In the genomic region with DNA sequence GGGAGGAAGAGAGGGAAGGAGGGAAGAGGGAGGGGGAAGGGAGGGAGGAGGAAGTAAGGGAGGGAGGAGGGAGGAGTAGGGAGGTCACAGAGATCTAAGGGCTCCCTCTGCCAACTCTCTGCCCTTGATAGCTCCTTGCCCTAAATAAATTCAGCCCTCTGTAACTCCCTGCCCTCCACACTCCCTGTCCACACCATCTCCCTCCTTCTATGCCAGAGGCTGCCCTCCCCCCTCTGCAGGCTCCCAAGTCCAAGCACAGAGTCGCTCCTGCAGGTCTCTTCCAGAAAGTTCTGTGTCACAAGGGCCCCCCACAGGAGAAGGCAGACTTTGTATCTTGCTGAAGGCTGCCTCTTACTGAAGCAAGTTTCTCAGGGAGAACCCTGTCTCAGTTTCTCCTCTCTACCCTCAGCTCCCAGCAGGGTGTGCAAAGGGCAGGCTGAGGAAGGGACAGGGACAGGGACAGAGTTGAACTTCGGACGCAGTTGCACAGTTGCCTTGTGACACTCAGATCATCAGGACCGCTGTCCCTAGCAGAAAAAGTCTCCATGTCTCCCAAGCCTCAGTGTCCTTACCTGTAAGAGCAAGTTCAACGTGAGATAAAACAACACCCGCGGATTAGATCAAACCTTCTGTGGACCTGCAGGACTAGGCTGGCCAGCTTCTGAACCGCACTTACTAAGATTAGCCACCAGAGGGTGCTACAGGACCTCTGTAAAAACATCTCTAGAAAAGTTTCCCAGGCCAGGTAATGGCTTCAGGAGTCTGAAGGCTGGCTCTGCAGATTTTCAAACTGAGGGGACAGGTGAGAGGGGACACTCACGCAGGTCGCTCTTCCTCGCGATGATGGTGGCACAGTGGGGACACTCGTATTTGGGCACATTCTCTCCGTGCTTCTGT, we compare ENCODE assay signal across 7 mouse cellular contexts. TPM values are rescaled to one million over a fixed set of nuclear protein-coding genes. Genes with fewer than 3 reads are reported as not detected.
A peak's percentile ranks its signal among the peaks of the same experiment; 100 is the strongest.
DNase-seq lines count a peak whose midpoint lies in the region; ATAC-seq and TF ChIP-seq lines count a peak whose summit lies in the region.

No protein-coding gene starts in this region.

- H3K4me1 ChIP-seq in hindbrain, embryonic 13.5 days (replicated peaks), result 0 out of 2 replicates have a peak, but pooled peaks cover 3% of the 10 kb centered on the region
- no peaks in the 10 kb centered on the region for H3K4me1 ChIP-seq in lung, postnatal 0 days (ENCODE audit: insufficient read depth, low read depth, low read length)

- H3K9ac ChIP-seq in hindbrain, embryonic 13.5 days, result no peak overlapping the region
- no peak overlapping the region for H3K9ac ChIP-seq in lung, postnatal 0 days (replicated peaks; ENCODE audit: low read depth)

- peaks cover 22% of the 10 kb centered on the region for H3K27me3 ChIP-seq in hindbrain, embryonic 13.5 days
- H3K27me3 ChIP-seq in lung, postnatal 0 days (replicated peaks; ENCODE audit: insufficient read depth, low read length), result no peaks in the 10 kb centered on the region

- peak; percentile 40 for DNase-seq in WW6 (ENCODE audit: low read depth, low spot score)
- peak; percentile 44 for DNase-seq in cerebellum, adult 8-10 months
- peak; percentile 37 to 89 for DNase-seq in frontal cortex, adult 2 months (ENCODE audit: extremely low spot score in 1 of 2, low spot score in 1 of 2)
- DNase-seq in layer of hippocampus, adult 9-11 months, result peak; percentile 47
- peak; percentile 60 for DNase-seq in lung, postnatal 0 days (ENCODE audit: low spot score)
- DNase-seq in retina, postnatal 1 day, result peak; percentile 71

- no peak overlapping the region for H3K4me3 ChIP-seq in hindbrain, embryonic 13.5 days
- no peak overlapping the region for H3K4me3 ChIP-seq in lung, postnatal 0 days (ENCODE audit: low read depth, low read length)

- no peak for TF ChIP-seq EP300 in lung, postnatal 0 days (IDR thresholded peaks at IDR 0.05)

- peak; percentile 83 for TF ChIP-seq CTCF in lung, postnatal 0 days (IDR thresholded peaks at IDR 0.05)

- H3K9me3 ChIP-seq in hindbrain, embryonic 13.5 days, result no peaks in the 10 kb centered on the region
- H3K9me3 ChIP-seq in lung, postnatal 0 days (ENCODE audit: low read length), result no peaks in the 10 kb centered on the region

- no peak overlapping the region for H3K4me2 ChIP-seq in hindbrain, embryonic 13.5 days
- H3K4me2 ChIP-seq in lung, postnatal 0 days (replicated peaks; ENCODE audit: low read depth, low read length), result no peak overlapping the region

- WGBS in hindbrain, embryonic 13.5 days, result 18% methylated on average over 14 of the region's 14 CpGs
- whole genome bisulfite sequencing in lung, postnatal 0 days, result 15% methylated on average over 14 of the region's 14 CpGs

- no peak overlapping the region for H3K27ac ChIP-seq in hindbrain, embryonic 13.5 days
- no peak overlapping the region for H3K27ac ChIP-seq in lung, postnatal 0 days (ENCODE audit: low read length)

- no peaks in the 10 kb centered on the region for H3K36me3 ChIP-seq in hindbrain, embryonic 13.5 days
- no peaks in the 10 kb centered on the region for H3K36me3 ChIP-seq in lung, postnatal 0 days (ENCODE audit: insufficient read depth, low read length)

- peak; percentile 43; the same call in 1 of the 2 replicates for ATAC-seq in hindbrain, embryonic 13.5 days (ENCODE audit: low FRiP score)
- peak; percentile 38; the same call in 1 of the 2 replicates for ATAC-seq in lung, postnatal 0 days

RNA-seq across cellular contexts. Expression of a gene that starts 12.2 kb away (rescaled TPM):
- not detected in 2 replicates for polyA plus RNA-seq in frontal cortex, adult 2 months (2012; rRNA removed)
- 0.05 and 0.08 TPM in 2 replicates for polyA plus RNA-seq in hindbrain, embryonic 13.5 days (2015; fragmentation: Nextera tagmentation; extraction: Ambion mirVana)
- 0.07 TPM in 1 of 2 replicates, not detected in the other for polyA plus RNA-seq in lung, postnatal 0 days (2015; fragmentation: Nextera tagmentation; extraction: Ambion mirVana)

RNA-seq across cellular contexts. Expression of a gene that starts 45.7 kb away (rescaled TPM):
- polyA plus RNA-seq in frontal cortex, adult 2 months (2012; rRNA removed), result 0.06 and 0.13 TPM in 2 replicates
- not detected in 2 replicates for polyA plus RNA-seq in hindbrain, embryonic 13.5 days (2015; fragmentation: Nextera tagmentation; extraction: Ambion mirVana)
- polyA plus RNA-seq in lung, postnatal 0 days (2015; fragmentation: Nextera tagmentation; extraction: Ambion mirVana), result 0.08 and 0.10 TPM in 2 replicates
